In the genomic region with DNA sequence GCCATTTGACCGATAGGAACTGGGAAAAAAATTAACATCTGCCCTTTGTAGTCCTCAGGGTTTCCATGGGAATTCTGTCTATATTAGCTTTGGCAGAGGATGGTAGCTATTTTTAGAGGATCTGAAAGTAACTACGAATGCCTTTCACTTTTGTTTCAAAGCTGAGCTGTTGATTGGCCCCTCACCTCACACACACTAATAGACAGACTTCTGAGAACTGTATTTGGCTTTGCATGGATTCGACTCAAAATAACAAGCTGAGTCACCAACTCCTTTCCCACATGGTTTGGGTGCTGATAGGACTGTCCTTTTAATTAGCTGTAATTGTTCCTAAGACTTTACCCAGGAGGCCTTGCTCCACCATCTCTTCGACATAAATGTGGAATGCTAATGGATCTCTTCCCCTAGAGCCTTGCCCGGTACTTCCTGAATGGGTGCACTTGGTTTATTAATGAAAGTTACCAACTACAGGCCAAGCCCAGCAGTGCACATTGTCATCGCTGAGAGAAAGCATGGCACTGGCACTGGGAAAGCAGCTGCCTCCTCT, we compare ENCODE assay signal across 7 mouse cellular contexts.
DNase-seq lines count a peak whose midpoint lies in the region; ATAC-seq and TF ChIP-seq lines count a peak whose summit lies in the region.

No protein-coding gene starts in this region.

- no peak overlapping the region for H3K4me3 ChIP-seq in forebrain, embryonic 12.5 days (replicated peaks)
- peak overlapping the region; percentile 42 for H3K4me3 ChIP-seq in heart, postnatal 0 days (ENCODE audit: low read depth, low read length)
- H3K4me3 ChIP-seq in myocyte, result no peak overlapping the region

- H3K36me3 ChIP-seq in forebrain, embryonic 12.5 days (replicated peaks), result no peaks in the 10 kb centered on the region
- H3K36me3 ChIP-seq in heart, postnatal 0 days (replicated peaks; ENCODE audit: control insufficient read depth, insufficient read depth, low read length), result no peaks in the 10 kb centered on the region
- H3K36me3 ChIP-seq in myocyte (ENCODE audit: control insufficient read depth, insufficient read depth), result no peaks in the 10 kb centered on the region

- H3K27me3 ChIP-seq in forebrain, embryonic 12.5 days, result no peaks in the 10 kb centered on the region
- H3K27me3 ChIP-seq in heart, postnatal 0 days (ENCODE audit: control insufficient read depth, insufficient read depth, low read length), result no peaks in the 10 kb centered on the region
- H3K27me3 ChIP-seq in myocyte (ENCODE audit: control insufficient read depth, insufficient read depth, insufficient read length), result no peaks in the 10 kb centered on the region

- no peak overlapping the region for H3K4me2 ChIP-seq in forebrain, embryonic 12.5 days
- peak overlapping the region; percentile 67 for H3K4me2 ChIP-seq in heart, postnatal 0 days (ENCODE audit: low read depth, low read length)
- H3K4me2 ChIP-seq in myocyte (ENCODE audit: low read depth), result peak overlapping the region; percentile 73

- H3K79me2 ChIP-seq in myocyte (ENCODE audit: control insufficient read depth, insufficient read depth), result no peaks in the 10 kb centered on the region

- peak; percentile 17; the same call in 1 of the 2 replicates for TF ChIP-seq CTCF in heart, postnatal 0 days (IDR thresholded peaks at IDR 0.05; ENCODE audit: low read depth)

- no peaks in the 10 kb centered on the region for H3K9me3 ChIP-seq in forebrain, embryonic 12.5 days
- H3K9me3 ChIP-seq in heart, postnatal 0 days (replicated peaks; ENCODE audit: control insufficient read depth, low read length), result no peaks in the 10 kb centered on the region

- no peak overlapping the region for H3ac ChIP-seq in myocyte (ENCODE audit: control insufficient read depth, insufficient read length)

- TF ChIP-seq POLR2A in myocyte (IDR thresholded peaks at IDR 0.05; ENCODE audit: insufficient read length, low read depth), result no peak

- H3K4me1 ChIP-seq in forebrain, embryonic 12.5 days, result 0 out of 2 replicates have a peak, but pooled peaks cover 4% of the 10 kb centered on the region
- peaks cover 8% of the 10 kb centered on the region; the same call in 1 of the 2 replicates for H3K4me1 ChIP-seq in heart, postnatal 0 days (ENCODE audit: control insufficient read depth, insufficient read depth)

- DNase-seq in lung, postnatal 10 days, result peak; percentile 3
- no peak for DNase-seq in lung, adult 18-20 months
- DNase-seq in heart, postnatal 0 days (ENCODE audit: low spot score), result peak; percentile 92
- DNase-seq in kidney, postnatal 25 days, result no peak
- no peak for DNase-seq in urinary bladder, postnatal 25 days (ENCODE audit: low spot score)

- H3K27ac ChIP-seq in forebrain, embryonic 12.5 days, result no peak overlapping the region
- peak overlapping the region; percentile 88 for H3K27ac ChIP-seq in heart, postnatal 0 days (ENCODE audit: low read depth)

- no peak overlapping the region for H3K9ac ChIP-seq in forebrain, embryonic 12.5 days
- H3K9ac ChIP-seq in heart, postnatal 0 days (replicated peaks; ENCODE audit: low read depth, low read length), result peak overlapping the region; percentile 54

- WGBS in forebrain, embryonic 12.5 days, result 61% methylated on average over 6 of the region's 6 CpGs
- 7% methylated on average over 6 of the region's 6 CpGs for WGBS in heart, postnatal 0 days

- peak; percentile 69; the same call in 1 of the 2 replicates for ATAC-seq in forebrain, embryonic 12.5 days (ENCODE audit: low FRiP score)
- peak; percentile 93 for ATAC-seq in heart, postnatal 0 days (ENCODE audit: insufficient read depth, low read depth)

- TF ChIP-seq EP300 in heart, postnatal 0 days (IDR thresholded peaks at IDR 0.05; ENCODE audit: low read depth), result no peak; the same call in 1 of the 2 replicates

TF ChIP-seq in myocyte, 11 proteins besides CTCF, POLR2A, EP300 and RAD21:
- no peak for TF ChIP-seq CEBPB (IDR thresholded peaks at IDR 0.05; ENCODE audit: insufficient read depth, poor library complexity, severe bottlenecking)
- TF ChIP-seq MAX (IDR thresholded peaks at IDR 0.05; ENCODE audit: low read depth), result no peak
- TF ChIP-seq E2F4 (IDR thresholded peaks at IDR 0.05; ENCODE audit: insufficient read depth), result no peak
- no peak for TF ChIP-seq REST (IDR thresholded peaks at IDR 0.05; ENCODE audit: insufficient read depth, insufficient read length)
- TF ChIP-seq POLR2AphosphoS2 (IDR thresholded peaks at IDR 0.05; ENCODE audit: insufficient read length, low read depth), result no peak
- no peak for TF ChIP-seq SRF (IDR thresholded peaks at IDR 0.05; ENCODE audit: control insufficient read depth, insufficient read length, low read depth)
- TF ChIP-seq MYOG (IDR thresholded peaks at IDR 0.05; ENCODE audit: control insufficient read depth in 1 of 3, insufficient read depth in 1 of 3, insufficient read length in 2 of 3, low read depth in 2 of 3), result no peak
- TF ChIP-seq USF1 (IDR thresholded peaks at IDR 0.05; ENCODE audit: low read depth), result no peak
- no peak for TF ChIP-seq TCF3 (IDR thresholded peaks at IDR 0.05; ENCODE audit: insufficient read length, low read depth)
- TF ChIP-seq MYOD1 (IDR thresholded peaks at IDR 0.05; ENCODE audit: control insufficient read depth in 1 of 3, insufficient read length in 2 of 3, low read depth in 2 of 3), result no peak
- no peak for TF ChIP-seq TCF12 (IDR thresholded peaks at IDR 0.05; ENCODE audit: insufficient read depth, poor library complexity, severe bottlenecking)

Comparison
In these comparisons a context has a peak if more than half of its experiments do, and no peak if none do; other contexts are left out.
1. DNase-seq: peak in lung, postnatal 10 days (single experiment) and heart, postnatal 0 days (single experiment); none in lung, adult 18-20 months (0 of 2), kidney, postnatal 25 days (0 of 2) and urinary bladder, postnatal 25 days (single experiment).